In genomic region chr15:100669337-100669736, GRCm38 (mm10) we compare ENCODE assay signal across 8 mouse cellular contexts. TPM values are rescaled to one million over a fixed set of nuclear protein-coding genes. Genes with fewer than 3 reads are reported as not detected.
DNase-seq lines count a peak whose midpoint lies in the region; ATAC-seq lines count a peak whose summit lies in the region.

TSS of gene Bin2 (minus strand) at chr15:100669553.

- ATAC-seq in neural tube, embryonic 15.5 days (ENCODE audit: low FRiP score), result no peak
- no peak for ATAC-seq in frontal cortex, adult (ENCODE audit: low TSS enrichment)

- no peak within 1 kb of the TSS for H3K4me2 ChIP-seq in neural tube, embryonic 15.5 days

- H3K9me3 ChIP-seq in neural tube, embryonic 15.5 days (replicated peaks), result no peaks in the 10 kb centered on the region

- H3K27ac ChIP-seq in neural tube, embryonic 15.5 days (replicated peaks), result no peak within 1 kb of the TSS

- no peak within 1 kb of the TSS for H3K4me3 ChIP-seq in neural tube, embryonic 15.5 days (replicated peaks)

- H3K27me3 ChIP-seq in neural tube, embryonic 15.5 days (replicated peaks), result 0 out of 2 replicates have a peak, but pooled peaks cover 4% of the 10 kb centered on the region

- H3K4me1 ChIP-seq in neural tube, embryonic 15.5 days, result 0 out of 2 replicates have a peak, but pooled peaks cover 11% of the 10 kb centered on the region

- H3K9ac ChIP-seq in neural tube, embryonic 15.5 days (replicated peaks), result no peak within 1 kb of the TSS

- 89% methylated on average over 20 of the region's 20 CpGs for WGBS in neural tube, embryonic 15.5 days

- DNase-seq in layer of hippocampus, adult 11-12 months (ENCODE audit: low spot score), result peak; percentile 62
- no peak for DNase-seq in layer of hippocampus, postnatal 25 days (ENCODE audit: extremely low spot score in 1 of 2, low spot score in 1 of 2)
- DNase-seq in heart, adult 9 months (ENCODE audit: low spot score in 2 of 2), result peak; percentile 33 to 49
- peak; percentile 65 for DNase-seq in lung, postnatal 14 days
- peak; percentile 90 for DNase-seq in thymus, postnatal 0 days (ENCODE audit: low spot score)
- DNase-seq in ovary, postnatal 14 days (ENCODE audit: low spot score), result no peak

- H3K36me3 ChIP-seq in neural tube, embryonic 15.5 days, result no peaks in the 10 kb centered on the region

RNA-seq across cellular contexts. Expression of gene Bin2, which starts in this region (rescaled TPM):
- total RNA-seq in layer of hippocampus, postnatal 25 days (2021), result 1 to 10 TPM; 5.7 to 6.0 TPM
- 33.1 and 45.9 TPM in 2 replicates for polyA plus RNA-seq in thymus, postnatal 0 days (2015; fragmentation: Nextera tagmentation; extraction: Ambion mirVana)
- 2.6 and 11.0 TPM in 2 replicates for polyA plus RNA-seq in neural tube, embryonic 15.5 days (2015; fragmentation: Nextera tagmentation; extraction: Ambion mirVana)

Comparison
In these comparisons a context has a peak if more than half of its experiments do, and no peak if none do; other contexts are left out.
1. DNase-seq: peak in layer of hippocampus, adult 11-12 months (single experiment), heart, adult 9 months (2 of 2), lung, postnatal 14 days (single experiment) and thymus, postnatal 0 days (single experiment); none in layer of hippocampus, postnatal 25 days (0 of 2) and ovary, postnatal 14 days (single experiment).